Mouse (Mus musculus) inflammation-experienced regulatory T-cells, adult 6 months (primary cell): ENCODE measurements around the gene Cdc123. TPM values are rescaled to one million over a fixed set of nuclear protein-coding genes. Genes with fewer than 3 reads are reported as not detected.

Source experiments
- ATAC-seq: one replicate; pipeline ENCODE4 v1.8.0; 2017
- polyA plus RNA-seq, 3 experiments: library from polyadenylated mRNA; unstranded; fragments of 100-300 nt; shearing (Covaris generic); gene quantifications; one replicate each; pipeline ENCODE4 v1.2.1; 2017

Gene Cdc123
- polyA plus RNA-seq, 3 experiments from 2014 or later, result 136 to 251 (median 179) TPM

- ATAC-seq, result no peak
Measured at GRCm38 (mm10) chr2:5804440-5805045, 40.4 kb downstream of the Cdc123 start.

- ATAC-seq, result no peak
Measured at GRCm38 (mm10) chr2:5801927-5802590, 42.9 kb downstream of the Cdc123 start.

- no peak for ATAC-seq
Measured at GRCm38 (mm10) chr2:5801182-5801640, 43.8 kb downstream of the Cdc123 start.

- no peak for ATAC-seq
Measured at GRCm38 (mm10) chr2:5797816-5798672, 46.9 kb downstream of the Cdc123 start.

- ATAC-seq, result no peak
Measured at GRCm38 (mm10) chr2:5793771-5794170, 51.2 kb downstream of the Cdc123 start.

- ATAC-seq, result no peak
Measured at GRCm38 (mm10) chr2:5792056-5792455, 52.9 kb downstream of the Cdc123 start.

- ATAC-seq, result no peak
Measured at GRCm38 (mm10) chr2:5789625-5790160, 55.3 kb downstream of the Cdc123 start.

- ATAC-seq, result no peak
Measured at GRCm38 (mm10) chr2:5787391-5787790, 57.6 kb downstream of the Cdc123 start.

- no peak for ATAC-seq
Measured at GRCm38 (mm10) chr2:5772464-5772863, 72.5 kb downstream of the Cdc123 start.

GRCm38 (mm10) chr2:5770708-5771241 is 74.2 kb downstream of the Cdc123 start:
- ATAC-seq, result no peak

GRCm38 (mm10) chr2:5769630-5770029 is 75.3 kb downstream of the Cdc123 start:
- ATAC-seq, result no peak

GRCm38 (mm10) chr2:5768946-5769345 is 76.0 kb downstream of the Cdc123 start:
- no peak for ATAC-seq

- no peak for ATAC-seq
Measured at GRCm38 (mm10) chr2:5762031-5762430, 82.9 kb downstream of the Cdc123 start.

- ATAC-seq, result no peak
Measured at GRCm38 (mm10) chr2:5760479-5761008, 84.4 kb downstream of the Cdc123 start.

- no peak for ATAC-seq
Measured at GRCm38 (mm10) chr2:5758569-5758968, 86.4 kb downstream of the Cdc123 start.

GRCm38 (mm10) chr2:5750872-5751271 is 94.1 kb downstream of the Cdc123 start:
- ATAC-seq, result no peak

- no peak for ATAC-seq
Measured at GRCm38 (mm10) chr2:5749210-5749609, 95.8 kb downstream of the Cdc123 start.

- ATAC-seq, result no peak
Measured at GRCm38 (mm10) chr2:5747545-5748043, 97.4 kb downstream of the Cdc123 start.

GRCm38 (mm10) chr2:5746529-5746928 is 98.4 kb downstream of the Cdc123 start:
- no peak for ATAC-seq
